Mouse (Mus musculus): ENCODE measurements around the gene Mkks.

The Mkks gene

DNA sequence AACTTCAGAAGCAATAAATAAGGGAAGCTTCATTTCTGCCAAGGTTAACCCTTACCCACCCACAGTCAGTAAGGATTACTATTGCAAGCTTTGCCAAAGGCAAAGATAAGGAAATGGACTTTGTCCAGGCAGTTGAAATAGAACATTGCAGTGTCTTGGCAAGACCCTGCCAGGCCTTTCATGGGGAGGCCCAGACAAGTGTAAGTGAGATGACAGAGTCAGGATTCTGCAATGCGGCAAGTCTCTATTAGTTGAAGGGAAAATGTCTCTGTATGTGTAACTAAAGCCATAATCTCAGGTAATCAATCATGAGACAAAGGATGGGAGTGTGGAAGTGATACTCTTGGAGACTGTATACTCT lies 56.5 kb downstream of the Mkks start:
- no peak for DNase-seq (ENCODE audit: low spot score)

DNA sequence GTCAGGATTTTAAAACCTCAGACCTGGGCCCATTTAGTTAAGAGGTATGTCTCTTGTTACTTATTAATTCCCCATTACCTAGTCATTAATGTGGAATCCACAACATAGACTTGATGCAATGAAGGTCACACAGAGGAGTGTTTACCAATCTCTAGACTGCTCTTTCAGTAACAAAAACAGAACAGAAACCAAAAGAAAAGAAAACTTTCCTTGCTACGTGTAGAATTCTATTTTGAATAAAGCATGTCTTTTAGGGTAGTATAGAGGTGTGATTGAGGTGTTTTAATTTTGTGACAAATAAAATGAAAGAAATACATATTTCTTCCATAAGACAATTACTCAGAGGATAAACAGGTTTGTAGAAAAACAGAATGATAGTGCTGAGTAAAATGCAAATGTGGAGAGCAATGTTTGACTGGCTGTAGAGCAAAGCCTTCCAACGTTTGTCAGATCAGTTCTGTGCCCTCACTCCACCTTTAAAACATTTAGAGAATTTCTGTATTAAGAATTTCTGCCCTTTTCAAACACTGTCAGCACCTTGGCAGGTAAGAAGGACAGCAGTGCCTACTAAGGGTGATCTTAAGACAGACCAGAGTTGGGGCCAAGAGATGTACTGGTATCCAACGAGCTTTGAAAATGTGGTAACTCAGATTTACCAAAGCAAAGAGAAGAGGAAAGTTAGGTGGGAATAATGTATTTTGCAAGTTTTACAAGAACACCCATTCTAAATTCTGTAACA lies 57.0 kb downstream of the Mkks start:
- no peak for DNase-seq (ENCODE audit: low spot score)

DNA sequence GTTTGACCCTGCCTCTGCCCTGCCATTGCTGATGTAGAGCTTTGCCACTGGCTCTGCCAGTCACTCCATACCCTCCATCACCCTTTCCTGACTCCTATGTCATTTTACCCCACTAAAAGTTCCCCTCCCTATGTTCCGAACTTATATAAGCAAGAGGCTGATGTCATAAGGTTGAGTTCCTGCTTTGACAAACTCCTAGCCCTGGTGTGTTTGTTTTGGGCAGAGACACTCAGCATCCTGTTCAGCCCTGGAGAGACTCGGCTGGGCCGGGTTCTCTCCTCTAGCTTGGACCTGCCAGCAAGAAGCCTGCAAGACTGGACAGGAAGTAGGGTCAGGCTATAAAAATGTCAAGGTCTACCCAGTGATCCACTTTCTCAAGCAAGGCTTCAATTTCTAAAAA lies 58.3 kb downstream of the Mkks start:
- DNase-seq (ENCODE audit: low spot score), result no peak

DNA sequence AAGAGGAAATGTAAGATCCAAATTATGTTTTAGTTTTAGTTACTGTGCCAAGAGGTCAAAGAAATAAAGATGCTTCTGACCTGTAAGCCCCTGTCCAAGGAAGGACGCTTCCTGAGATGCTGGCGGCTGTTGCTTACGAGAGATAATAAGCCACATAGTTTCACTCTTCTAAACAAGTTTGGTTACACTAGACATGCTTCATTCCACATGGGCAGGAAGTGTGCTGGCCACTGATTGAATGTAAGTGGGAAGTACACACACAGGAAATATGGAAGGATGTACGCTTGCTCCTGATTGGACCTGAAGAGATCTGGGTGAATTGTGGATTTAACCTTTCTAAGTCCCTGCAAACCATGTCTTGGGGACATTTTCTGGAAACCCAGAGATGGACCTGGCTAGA lies 63.6 kb downstream of the Mkks start:
- no peak for DNase-seq (ENCODE audit: low spot score)

All from c-Kit-positive CD71-positive TER-119-positive erythroid progenitor cells, embryonic 14.5 days (primary cell).